Mouse (Mus musculus) megakaryocyte, embryonic 14.5 days (primary cell): ENCODE data around the gene Fbln5. TPM values are rescaled to one million over a fixed set of nuclear protein-coding genes. Genes with fewer than 3 reads are reported as not detected.

ENCODE experiments used
- H3K27me3 ChIP-seq: replicated peaks from 2 replicates; pipeline ENCODE3; 2012; ENCODE audit warnings: inconsistent platforms
- H3K36me3 ChIP-seq: replicated peaks from 2 replicates; pipeline ENCODE3; 2012; ENCODE audit warnings: low read length, inconsistent platforms, mixed read lengths
- H3K4me1 ChIP-seq: 2 replicates; pipeline ENCODE4 v1.6.1; 2012; ENCODE audit warnings: inconsistent platforms
- H3K4me3 ChIP-seq: replicated peaks from 2 replicates; pipeline ENCODE3; 2012; ENCODE audit warnings: moderate library complexity, mild to moderate bottlenecking, inconsistent platforms
- H3K9me3 ChIP-seq: 2 replicates; pipeline ENCODE4 v1.6.1; 2012; ENCODE audit warnings: inconsistent platforms
- FLI1 ChIP-seq: IDR thresholded peaks from 2 replicates; pipeline ENCODE4 v1.6.1; 2012; ENCODE audit warnings: low read length, inconsistent platforms, mixed read lengths
- GATA1 ChIP-seq: IDR thresholded peaks from 3 replicates; pipeline ENCODE4 v1.6.1; 2012; ENCODE audit warnings: mixed read lengths, low read length, inconsistent platforms, borderline replicate concordance
- polyA plus RNA-seq: library from polyadenylated mRNA; stranded (reverse); fragments of >175 nt; gene quantifications from 2 replicates; pipeline ENCODE4 v1.2.3, GENCODE M21; 2012; ENCODE audit warnings: low replicate concordance; ENCODE audit not compliant: insufficient read depth

Fbln5 gene
- polyA plus RNA-seq, 1 experiment: not detected

- Histone ChIP-seq H3K27me3 (no peaks in the 10 kb centered on the region), H3K9me3 (no peaks in the 10 kb centered on the region), H3K4me1 (peaks cover 9% of the 10 kb centered on the region; the same call in 1 of the 2 replicates), H3K36me3 (no peaks in the 10 kb centered on the region), H3K4me3 (no peak overlapping the region)
- no peak for TF ChIP-seq GATA1
- TF ChIP-seq FLI1: no peak
Measured at GRCm38 (mm10) chr12:101767306-101768053, 51.4 kb downstream of the Fbln5 start.

GRCm38 (mm10) chr12:101766228-101766852 lies 52.5 kb downstream of the Fbln5 start:
- Histone ChIP-seq H3K36me3 (no peaks in the 10 kb centered on the region), H3K9me3 (no peaks in the 10 kb centered on the region), H3K4me3 (no peak overlapping the region), H3K27me3 (no peaks in the 10 kb centered on the region), H3K4me1 (peaks cover 9% of the 10 kb centered on the region; the same call in 1 of the 2 replicates)
- TF ChIP-seq FLI1: no peak
- TF ChIP-seq GATA1: no peak

DNA sequence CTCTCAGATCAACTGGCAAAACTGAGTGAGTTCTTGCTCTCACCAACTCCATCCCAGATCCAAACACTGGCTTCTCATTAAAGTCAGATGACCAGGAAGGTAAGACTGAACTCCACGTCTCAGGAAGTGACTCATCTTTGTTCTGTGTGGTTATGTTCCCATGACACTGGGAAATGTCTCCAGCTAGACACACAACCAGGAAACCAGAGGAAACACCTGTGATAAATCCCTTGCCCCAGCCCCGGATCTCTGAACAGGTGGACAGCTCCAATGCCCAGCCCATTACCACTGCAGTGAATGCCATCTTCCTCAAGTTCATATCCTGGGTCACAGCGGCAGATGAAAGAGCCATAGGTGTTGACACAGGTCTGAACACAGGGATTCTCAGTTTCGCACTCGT lies 54.0 kb downstream of the Fbln5 start:
- H3K4me3 ChIP-seq: no peak overlapping the region
- TF ChIP-seq FLI1 (no peak), GATA1 (no peak)
- H3K9me3 ChIP-seq: no peaks in the 10 kb centered on the region
- no peaks in the 10 kb centered on the region for H3K36me3 ChIP-seq
- no peaks in the 10 kb centered on the region for H3K27me3 ChIP-seq
- H3K4me1 ChIP-seq: peaks cover 9% of the 10 kb centered on the region; the same call in 1 of the 2 replicates

- Histone ChIP-seq H3K4me1 (peaks cover 9% of the 10 kb centered on the region; the same call in 1 of the 2 replicates), H3K36me3 (no peaks in the 10 kb centered on the region), H3K9me3 (no peaks in the 10 kb centered on the region), H3K27me3 (no peaks in the 10 kb centered on the region), H3K4me3 (no peak overlapping the region)
- TF ChIP-seq FLI1 (no peak), GATA1 (no peak)
Measured at GRCm38 (mm10) chr12:101763065-101763464, 55.8 kb downstream of the Fbln5 start.

DNA sequence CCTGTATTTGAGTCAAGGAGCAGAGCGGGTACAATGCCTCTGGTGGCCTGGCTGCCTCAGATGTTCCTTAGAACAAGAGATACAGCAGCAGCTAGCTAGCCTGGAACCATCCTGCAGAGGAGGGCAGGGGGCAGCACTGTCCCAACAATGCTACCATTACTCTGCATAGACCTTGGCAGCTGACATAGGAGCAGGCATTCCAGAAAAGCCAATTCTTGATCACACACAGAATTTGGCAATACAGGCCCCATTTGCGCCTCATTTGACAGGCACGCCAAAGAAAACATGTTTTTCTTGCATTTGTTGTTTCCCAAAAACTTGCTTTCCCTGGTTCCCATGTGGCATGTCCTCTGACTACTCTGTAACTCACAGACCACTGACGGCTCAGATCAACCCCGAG lies 56.8 kb downstream of the Fbln5 start:
- peaks cover 9% of the 10 kb centered on the region; the same call in 1 of the 2 replicates for H3K4me1 ChIP-seq
- no peaks in the 10 kb centered on the region for H3K36me3 ChIP-seq
- H3K4me3 ChIP-seq: no peak overlapping the region
- no peaks in the 10 kb centered on the region for H3K27me3 ChIP-seq
- TF ChIP-seq GATA1: no peak
- TF ChIP-seq FLI1: no peak
- no peaks in the 10 kb centered on the region for H3K9me3 ChIP-seq

- no peaks in the 10 kb centered on the region for H3K27me3 ChIP-seq
- TF ChIP-seq FLI1 (no peak), GATA1 (no peak)
Measured at GRCm38 (mm10) chr12:101759440-101760045, 59.3 kb downstream of the Fbln5 start.

GRCm38 (mm10) chr12:101758698-101759097 lies 60.2 kb downstream of the Fbln5 start:
- Histone ChIP-seq H3K4me3 (no peak overlapping the region), H3K9me3 (no peaks in the 10 kb centered on the region), H3K4me1 (no peaks in the 10 kb centered on the region), H3K27me3 (no peaks in the 10 kb centered on the region), H3K36me3 (no peaks in the 10 kb centered on the region)
- TF ChIP-seq GATA1: no peak
- no peak for TF ChIP-seq FLI1

More at GRCm38 (mm10) chr12:101759440-101760045, 59.3 kb downstream of the Fbln5 start:
- H3K4me3 ChIP-seq: no peak overlapping the region
- H3K36me3 ChIP-seq: no peaks in the 10 kb centered on the region
- no peaks in the 10 kb centered on the region for H3K4me1 ChIP-seq
- H3K9me3 ChIP-seq: no peaks in the 10 kb centered on the region

DNA sequence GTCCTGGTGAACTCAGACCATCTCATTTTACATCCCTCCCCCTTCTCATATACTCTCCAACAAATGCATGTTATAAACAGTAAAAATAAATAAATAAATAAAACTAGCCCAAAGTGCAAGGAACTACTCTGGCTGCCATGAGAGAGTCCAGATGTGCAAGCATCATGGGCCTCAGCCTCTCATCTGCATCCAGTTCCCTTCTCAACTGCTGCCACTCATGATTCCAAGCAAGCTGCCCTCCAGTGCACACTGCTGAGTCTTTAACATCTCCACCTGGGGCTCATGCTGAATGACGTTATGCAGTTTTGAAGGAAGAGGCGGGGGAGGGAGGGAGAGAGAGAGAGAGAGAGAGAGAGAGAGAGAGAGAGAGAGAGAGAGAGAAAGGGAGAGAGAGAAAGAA lies 76.5 kb downstream of the Fbln5 start:
- no peaks in the 10 kb centered on the region for H3K9me3 ChIP-seq

GRCm38 (mm10) chr12:101740486-101740885 lies 78.4 kb downstream of the Fbln5 start:
- H3K9me3 ChIP-seq: peaks cover 10% of the 10 kb centered on the region
- no peaks in the 10 kb centered on the region for H3K27me3 ChIP-seq
- peaks cover 7% of the 10 kb centered on the region; the same call in 1 of the 2 replicates for H3K4me1 ChIP-seq
- no peak for TF ChIP-seq GATA1
- no peak for TF ChIP-seq FLI1
- no peak overlapping the region for H3K4me3 ChIP-seq
- H3K36me3 ChIP-seq: no peaks in the 10 kb centered on the region

More for the DNA sequence above, 76.5 kb downstream of the Fbln5 start:
- H3K4me3 ChIP-seq: no peak overlapping the region
- H3K27me3 ChIP-seq: no peaks in the 10 kb centered on the region
- no peaks in the 10 kb centered on the region for H3K36me3 ChIP-seq
- TF ChIP-seq FLI1 (no peak), GATA1 (no peak)
- peaks cover 7% of the 10 kb centered on the region; the same call in 1 of the 2 replicates for H3K4me1 ChIP-seq
